Mouse (Mus musculus): ENCODE measurements around the gene Mipol1.
"Not testable (repeated sequence)": the region's sequence is repeated elsewhere in the genome, so short reads cannot be mapped to it uniquely, and the experiment has no call there.

Mipol1 gene

DNA sequence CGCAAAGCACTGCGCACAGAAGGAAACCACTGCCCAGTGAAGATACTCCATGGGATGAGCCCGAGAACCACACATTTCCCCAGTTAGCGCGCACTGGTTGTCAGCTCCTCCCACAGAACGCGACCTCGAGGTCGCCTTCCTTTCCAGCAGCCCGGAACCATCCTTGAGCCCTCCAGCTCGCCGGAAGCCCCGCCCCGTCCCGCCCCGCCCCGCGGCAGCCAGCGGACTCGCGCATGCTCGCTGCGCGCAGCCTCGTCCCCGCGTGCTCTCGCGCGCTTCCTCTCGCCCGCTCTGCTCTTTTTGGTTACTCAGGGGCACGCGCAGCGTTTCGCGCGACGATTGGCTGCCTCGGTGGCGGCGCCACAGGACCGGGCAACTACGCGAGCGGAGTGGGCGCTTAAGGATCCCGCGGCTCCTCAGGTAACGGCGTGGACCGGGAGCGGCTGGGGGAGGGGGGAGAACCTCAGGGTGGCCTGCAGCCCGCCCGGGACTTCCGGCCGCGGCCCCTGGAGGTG is at the start of gene Mipol1, which contains the start of gene Prps1l3:
Gene Mipol1, plus strand, starts transcription at position 236 of the 515 bp plus-strand sequence.
Gene Prps1l3, plus strand, starts transcription at position 221 of the 515 bp plus-strand sequence.
- peak; percentile 90 to 92 for DNase-seq

DNA sequence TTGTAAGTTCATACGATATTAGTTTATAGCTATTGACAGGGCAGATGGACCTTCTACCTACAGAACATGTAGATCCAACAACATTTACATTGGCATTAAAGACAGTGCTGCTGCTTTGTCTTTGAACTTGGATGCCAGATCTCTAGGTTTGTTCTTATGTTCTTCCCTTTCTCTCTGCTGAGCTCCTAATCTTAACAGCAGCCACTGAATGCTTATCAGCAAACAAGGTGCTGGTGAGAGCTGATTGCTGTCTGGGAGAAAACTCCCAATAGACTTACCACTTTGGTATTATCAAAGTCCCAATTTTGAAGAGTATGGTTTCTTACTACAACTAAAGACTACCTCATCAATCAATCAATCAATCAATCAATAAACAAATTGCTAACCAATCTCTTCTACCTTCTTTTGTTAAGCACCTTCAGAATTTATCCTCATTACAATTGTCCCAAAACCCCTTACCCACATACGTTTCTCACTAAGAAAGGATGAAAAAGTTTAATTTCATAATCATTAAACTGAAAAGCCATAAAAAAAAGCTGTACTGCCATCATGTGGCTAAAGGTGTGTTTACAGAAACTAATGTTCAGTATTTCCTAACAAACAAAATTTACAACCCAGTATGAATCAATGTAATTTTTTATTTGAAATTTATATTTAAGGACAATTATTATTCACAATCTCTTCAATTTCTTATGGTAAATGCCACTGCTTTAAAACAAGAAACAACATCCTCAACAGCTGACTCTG is 45.7 kb upstream of the Mipol1 start:
- no peak for DNase-seq

DNA sequence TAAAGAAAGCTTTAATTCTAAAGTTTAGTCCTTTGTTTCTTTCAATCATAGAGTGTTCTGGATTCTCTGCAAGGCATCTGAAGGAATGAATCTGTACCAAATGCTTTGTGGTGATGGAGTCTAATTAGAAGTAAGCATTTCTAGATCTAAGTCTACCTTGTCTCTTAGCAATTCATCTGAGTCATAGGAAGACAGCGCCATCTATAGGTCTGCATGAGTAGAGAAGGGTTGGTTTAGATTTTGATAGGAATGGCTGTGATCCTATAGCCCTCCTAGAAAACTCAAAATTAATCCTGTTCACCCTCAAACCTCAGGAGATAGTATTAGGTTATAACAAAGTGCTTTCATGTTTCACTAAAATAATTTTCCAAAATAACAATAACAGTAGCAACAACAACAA is 44.8 kb upstream of the Mipol1 start:
- no peak for DNase-seq

DNA sequence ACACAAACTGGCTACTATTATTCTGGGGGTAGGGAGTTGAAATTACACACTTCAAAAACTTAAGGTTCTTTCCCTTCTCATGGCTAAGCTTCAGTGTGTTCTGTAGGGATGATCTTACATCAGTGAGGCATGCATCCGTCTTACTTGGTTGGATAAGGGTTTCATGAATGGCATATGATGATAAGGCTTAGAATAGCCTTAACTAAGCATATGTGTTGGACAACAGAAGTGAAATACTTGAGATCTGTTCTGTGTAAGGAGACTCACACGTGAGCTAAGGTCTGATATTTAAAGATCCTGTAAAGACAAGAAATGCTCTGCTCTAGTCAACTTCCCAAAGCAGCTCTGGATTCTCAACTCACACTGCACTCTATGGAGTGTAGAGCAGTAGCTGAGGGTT is 44.1 kb upstream of the Mipol1 start:
- no peak for DNase-seq

DNA sequence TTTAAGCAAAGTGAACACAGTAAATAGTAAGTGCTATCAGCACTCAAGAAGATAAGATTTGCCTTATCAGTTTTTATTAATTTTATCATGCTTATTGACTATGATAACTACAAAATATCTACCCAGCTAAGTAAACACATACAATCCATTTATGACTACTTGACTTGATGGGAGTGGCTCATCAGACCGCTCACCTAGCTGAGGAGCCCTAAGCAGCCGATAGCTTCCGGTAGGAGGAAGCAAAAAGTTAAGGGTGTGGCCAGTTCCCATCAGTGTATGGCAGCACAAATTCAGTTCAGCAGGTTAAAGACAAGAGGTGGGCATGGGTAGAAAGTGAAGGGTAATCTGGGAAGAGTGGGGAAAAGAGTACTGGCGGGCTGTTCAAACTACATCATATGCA is 43.2 kb upstream of the Mipol1 start:
- DNase-seq: no peak

DNA sequence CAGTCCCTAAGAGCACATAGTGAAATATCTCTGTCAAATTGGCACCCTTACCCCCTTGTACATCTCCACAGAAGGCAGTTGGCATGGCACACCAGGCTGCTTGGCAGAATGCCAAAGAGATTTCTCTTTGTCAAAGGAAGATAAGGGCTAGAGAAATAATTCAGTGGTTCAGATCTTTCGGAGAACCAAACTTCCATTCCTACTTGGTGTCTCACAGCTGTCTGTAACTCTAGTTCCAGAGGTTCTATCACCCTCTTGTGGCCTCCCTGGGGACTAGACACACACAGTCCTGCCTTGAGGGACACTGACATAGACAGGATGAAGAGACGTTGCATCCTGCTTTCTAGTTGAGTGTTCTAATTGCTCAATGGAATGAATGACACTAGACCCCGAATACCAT is 35.6 kb upstream of the Mipol1 start:
- no peak for DNase-seq

DNA sequence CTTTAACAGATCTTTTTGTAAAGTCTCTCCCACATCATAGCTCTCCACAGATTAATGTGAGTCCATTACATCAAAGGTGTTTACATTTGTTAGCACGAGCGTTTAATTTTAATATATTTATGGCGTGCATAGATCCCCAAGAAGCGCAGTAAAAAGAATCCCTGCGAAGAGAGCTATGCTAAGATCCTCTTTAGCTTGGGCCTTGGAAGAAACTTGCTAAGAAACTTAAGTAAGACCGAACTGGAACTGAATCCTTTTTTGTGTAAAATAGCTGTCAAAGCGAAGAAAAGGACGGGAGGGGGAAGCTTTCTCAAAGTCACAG is 34.0 kb upstream of the Mipol1 start:
- no peak for DNase-seq

DNA sequence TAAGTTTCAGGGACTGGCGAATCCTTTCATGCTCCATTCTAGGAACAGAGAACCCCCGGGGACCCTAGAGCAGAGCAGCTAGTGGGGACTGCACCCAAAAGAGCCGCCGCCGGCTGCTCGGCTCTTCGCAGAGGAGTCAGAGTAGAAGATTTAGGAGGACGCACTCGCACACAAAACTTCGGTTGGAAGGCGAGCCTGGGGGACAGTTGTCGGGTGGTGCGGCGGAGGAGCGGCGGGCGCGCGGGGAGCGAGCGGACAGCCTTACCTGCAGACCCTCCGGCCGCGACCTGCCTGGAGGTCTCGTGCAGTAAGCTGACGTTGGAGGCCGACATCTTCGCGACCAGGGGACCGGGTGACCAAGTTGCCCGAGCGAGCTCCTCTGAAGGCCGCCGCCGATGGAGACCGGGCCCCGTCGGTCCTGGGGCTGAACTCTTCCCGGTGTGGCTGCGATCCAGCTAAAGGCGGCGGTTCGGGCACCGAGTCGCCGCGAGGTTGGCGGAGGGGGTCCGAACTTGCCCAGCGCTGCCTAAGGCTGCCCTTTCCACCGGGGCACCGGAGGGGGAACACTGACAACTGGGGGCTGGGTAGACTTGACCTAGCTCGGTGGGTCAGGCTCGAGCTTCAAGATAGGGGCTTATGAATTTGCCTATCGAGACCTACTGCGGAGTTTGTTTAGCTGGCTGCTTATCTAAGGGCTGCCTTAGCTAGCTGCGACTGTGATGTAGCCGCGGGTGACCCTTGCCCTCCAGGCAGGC is 33.4 kb upstream of the Mipol1 start:
- DNase-seq: peak in 1 of 2 experiments; percentile 4

DNA sequence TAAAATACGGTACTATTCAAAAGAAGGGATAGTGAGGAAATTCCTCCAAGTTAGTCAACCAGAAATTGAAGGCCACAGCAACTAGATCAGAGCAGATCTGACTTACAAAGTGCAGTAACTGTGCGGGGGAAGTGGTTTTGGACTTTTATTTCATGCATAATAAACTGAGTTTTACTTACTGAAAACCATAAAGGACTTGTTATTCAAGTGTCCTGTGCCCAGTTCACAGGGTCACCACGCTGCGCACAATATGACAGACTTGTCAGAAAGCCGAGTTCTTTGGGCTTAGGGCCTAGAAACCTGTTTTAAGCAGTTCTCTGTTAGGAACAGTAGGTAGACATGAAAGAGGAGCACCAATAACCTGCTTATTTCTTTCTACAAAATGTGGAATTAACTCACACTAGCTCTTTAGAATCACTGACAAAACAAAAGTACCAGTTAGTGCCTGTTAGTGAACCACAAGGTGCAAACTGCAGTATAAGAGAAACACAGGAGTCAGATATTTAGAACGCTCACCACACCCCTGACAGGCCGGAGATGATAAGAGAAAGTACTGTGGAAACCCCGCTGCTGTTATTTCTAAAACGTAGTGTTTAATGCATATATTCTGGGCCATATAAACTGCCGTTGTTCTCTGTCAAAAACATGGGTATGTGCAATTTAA is 32.7 kb upstream of the Mipol1 start, which contains the start of gene Slc25a21:
Gene Slc25a21, minus strand, starts transcription at position 110 of the 664 bp plus-strand sequence.
- no peak for DNase-seq

DNA sequence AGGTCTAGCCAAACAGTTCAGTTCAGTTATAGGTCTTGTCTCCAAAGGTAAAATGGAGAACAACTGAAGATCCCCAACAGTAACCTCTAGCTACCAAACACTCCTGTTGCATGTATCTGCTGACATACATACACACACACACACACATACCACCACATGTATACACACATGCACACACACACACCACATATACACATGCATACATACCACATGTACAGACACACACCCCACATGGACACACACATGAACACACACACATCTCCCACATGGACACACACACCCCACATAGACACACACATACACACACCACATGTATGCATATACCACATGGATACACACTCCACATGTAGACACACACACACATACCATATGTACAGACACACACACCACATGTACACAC is 32.0 kb upstream of the Mipol1 start:
- DNase-seq: no peak

DNA sequence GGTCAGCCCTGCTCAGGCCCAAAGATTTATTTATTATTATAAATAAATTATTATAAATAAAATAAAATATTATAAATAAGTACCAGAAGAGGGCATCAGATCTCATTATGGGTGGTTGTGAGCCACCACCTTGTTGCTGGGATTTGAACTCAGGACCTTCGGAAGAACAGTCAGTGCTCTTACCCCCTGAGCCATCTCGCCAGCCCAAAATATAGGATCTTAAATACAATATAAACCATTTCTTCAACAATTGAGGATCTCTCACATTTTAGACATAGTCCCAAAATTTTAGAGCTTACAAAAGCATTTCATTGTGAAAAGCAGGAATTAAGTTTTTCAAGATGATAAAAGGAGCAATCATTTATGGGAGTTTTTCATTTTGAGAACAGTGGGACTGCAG is 30.8 kb upstream of the Mipol1 start:
- no peak for DNase-seq

DNA sequence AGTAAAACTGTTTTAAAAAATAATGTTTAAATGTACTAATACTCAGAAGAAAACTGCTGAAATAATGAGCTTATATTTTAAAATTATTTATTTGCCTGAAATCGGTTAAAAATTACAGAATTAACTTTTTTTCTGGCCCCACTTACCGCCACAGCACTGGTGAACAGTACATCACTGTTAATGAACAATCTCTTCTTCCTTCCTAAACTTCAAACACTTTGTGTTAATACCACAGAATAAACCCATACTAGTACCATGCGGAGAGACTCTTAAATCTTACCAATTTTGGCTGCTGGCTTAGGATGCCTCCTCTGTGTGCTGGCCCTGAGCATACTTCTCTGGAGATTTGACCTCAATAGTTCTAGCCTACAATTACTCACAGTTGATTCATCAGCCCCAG is 28.3 kb upstream of the Mipol1 start:
- no peak for DNase-seq

DNA sequence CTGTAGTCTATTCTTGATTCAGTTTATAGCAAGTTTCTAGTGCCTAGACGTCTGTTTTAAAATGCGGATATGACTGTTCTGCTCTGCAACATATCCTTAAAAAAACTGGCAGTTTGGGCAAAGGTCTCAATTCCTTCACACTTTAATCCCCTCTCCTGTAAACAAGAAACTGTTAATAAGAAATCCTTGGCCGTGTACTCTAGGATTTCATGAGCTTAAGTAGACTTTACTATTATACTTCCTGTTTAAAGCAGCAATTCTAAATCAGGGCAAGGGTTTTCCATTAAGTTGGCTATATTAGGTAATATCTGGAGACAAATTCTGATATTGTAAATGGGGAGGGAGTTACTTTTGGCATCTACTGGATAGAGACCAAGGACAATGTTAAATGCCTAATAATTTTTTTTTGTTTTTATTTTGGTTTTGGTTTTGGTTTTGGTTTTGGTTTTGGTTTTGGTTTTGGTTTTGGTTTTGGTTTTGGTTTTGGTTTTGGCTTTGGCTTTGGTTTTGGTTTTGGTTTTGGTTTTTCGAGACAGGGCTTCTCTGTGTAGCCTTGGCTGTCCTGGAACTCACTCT is 25.9 kb upstream of the Mipol1 start:
- no peak for DNase-seq

DNA sequence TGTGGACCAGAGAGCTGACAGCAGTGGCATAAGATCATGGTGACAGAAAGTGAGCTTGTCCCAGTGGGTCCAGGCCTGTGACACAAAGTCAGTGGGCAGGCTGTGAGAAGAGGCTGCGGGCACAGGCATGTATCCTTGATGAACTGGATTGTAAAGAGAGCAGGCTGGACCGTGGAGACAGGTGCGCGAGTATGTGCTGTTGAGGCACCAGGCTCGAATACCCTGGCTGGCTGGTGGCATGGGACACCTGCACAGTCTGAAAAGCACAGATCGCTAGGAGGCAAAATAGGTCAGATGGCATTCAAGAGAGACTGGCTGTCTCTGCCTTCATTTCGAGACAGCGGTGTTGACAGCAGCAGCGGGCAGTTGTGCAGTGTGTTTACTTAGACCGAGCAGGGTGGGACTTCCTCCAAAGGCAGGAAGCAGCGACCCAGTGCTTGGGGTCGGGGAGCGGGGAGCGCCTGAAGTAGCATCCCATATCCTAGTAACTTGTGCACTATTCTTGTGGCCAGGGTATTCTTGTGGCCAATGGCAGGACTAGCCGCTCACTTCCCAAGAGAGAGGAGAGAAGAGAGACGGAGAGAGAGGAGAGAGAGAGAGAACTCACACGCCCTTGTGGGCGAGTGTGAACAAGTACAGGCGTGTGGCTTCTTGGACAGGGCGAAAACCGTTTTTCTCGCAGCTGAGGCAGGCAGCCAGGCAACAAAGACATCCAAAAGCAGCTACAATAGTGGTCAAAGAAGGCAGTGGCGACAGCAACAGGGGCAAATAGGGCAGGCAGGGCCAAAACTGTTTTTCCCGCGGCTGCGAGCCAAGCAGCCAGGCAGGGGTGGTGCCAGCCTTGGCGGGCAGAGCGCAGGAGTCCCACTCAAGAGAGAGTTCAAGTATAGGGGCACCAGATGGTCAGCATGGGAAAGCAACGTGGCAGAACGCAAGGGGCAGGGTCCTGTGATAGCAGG is 18.6 kb upstream of the Mipol1 start:
- DNase-seq: peak; percentile 64 to 68

DNA sequence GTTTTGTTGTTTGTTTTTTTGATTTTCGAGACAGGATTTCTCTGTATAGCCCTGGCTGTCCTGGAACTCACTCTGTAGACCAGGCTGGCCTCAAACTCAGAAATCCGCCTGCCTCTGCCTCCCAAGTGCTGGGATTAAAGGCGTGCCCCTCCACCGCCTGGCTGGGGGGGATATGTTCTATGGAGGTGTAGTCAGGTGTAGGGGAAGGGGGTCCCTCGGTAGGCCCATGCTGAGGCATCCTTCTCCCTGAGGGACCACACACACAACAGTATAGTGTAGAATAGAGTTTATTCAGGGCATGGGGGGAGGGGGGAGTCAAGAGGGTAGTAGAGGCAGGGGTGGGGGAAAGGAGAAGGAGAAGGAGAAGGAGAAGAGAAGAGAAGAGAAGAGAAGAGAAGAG is 17.8 kb upstream of the Mipol1 start:
- DNase-seq: not testable (repeated sequence)

DNA sequence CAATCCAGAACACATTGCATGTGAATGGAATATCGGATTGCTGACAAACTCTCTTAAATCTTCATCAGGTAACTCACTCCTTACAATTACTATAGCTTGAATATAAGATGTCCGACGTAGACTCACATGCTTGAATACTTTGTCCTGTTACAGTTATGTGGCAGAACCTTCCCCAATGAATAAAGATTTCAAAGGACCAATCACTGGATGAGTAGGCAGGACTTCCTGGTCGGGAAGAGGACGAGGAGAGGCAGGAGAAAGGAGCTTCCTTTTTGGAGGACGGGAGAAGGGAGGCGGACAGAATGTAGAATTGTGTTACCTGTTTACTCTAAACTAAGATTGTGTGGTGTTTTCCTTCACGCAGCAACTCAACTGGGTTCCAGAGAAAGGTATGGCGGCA is 3.8 kb upstream of the Mipol1 start:
- DNase-seq: no peak

DNA sequence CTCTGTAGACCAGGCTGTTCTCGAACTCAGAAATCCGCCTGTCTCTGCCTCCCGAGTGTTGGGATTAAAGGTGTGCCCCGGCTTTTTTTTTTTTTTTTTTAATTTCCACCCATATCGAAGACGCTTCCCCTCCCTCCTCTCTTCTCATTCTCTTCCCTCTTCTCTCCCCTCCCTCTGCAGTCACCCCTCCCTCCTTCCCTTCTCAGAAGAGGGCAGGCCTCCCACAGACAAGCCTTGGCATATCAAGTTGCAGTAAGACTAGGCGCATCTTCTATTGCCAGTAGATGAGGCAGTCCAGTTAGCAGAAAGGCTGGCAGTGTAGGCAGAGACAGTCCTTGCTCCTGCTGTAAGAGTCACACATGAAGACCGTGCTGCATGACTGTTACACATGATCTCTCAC is 2.5 kb upstream of the Mipol1 start:
- no peak for DNase-seq

DNA sequence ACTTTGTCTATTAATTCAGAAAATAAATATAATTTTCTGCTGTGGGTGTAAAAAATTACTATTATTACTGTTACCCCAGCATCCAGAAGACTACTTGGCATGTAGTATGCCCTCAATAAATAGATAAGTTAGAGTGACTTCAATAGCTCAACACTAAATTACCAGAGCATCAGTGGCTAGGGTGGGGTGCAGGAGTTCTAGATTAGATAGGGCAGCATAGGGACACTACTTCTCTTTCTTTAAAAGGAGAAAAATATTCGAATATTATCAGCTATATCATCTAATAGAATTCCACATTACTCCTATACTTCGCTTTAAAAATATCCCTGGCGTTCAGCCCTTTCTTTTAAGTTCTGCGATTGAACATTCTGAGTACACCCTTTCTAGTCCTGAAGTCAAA is 524 bp upstream of the Mipol1 start:
- DNase-seq: no peak

DNA sequence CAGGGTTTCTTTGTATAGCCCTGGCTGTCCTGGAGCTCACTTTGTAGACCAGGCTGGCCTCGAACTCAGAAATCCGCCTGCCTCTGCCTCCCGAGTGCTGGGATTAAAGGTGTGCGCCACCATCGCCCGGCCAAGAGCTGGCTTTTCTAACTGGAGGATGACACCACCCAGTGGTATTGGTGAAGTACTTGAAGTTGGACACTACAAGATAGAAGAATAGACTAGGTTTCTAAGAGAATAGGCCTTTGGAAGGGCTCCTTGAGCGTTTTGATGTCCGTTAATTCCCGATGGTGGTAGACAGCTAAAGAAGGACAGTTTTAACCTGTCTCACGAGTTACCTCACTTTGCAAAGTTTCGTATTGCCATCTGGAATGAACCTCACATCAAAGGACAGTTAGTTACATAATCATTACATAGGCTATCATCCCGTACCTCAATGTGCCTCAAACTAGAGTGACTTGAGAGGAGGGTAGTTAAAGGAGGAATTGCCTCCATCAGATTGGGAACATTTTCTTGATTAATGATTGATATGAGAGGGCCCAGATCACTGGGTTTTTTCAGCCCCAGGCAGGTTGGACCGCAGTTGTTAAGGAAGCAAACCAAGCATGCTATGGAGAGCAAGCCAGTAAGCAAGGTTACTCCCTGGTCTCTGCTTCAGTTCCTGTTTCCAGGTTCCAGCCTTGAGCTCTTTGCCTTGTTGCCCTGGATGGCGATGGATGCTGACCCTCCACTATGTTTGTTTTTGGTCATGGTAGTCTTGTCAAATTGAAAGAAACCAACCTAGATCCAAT is 1.1 kb downstream of the Mipol1 start:
- peak; percentile 13 to 26 for DNase-seq

DNA sequence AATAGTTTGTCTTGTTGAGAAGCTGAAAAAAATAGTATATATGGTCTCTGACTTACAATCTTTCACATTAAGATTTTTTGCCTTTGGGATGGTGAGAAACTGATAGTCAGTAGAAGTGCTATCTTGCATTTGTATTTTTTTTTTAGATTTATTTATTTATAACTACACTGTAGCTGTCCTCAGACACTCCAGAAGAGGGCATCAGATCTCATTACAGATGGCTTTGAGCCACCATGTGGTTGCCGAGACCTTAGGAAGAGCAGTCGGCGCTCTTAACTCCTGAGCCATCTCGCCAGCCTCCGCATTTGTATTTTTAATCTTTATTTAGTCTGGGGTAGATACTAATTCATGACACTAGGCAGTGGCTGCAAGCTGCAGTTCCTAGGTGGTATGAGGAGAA is 3.2 kb downstream of the Mipol1 start:
- DNase-seq: no peak

Measured in thymus, postnatal 36 days (tissue).